Mouse (Mus musculus) adrenal gland, postnatal 36 days (tissue): ENCODE measurements around the gene Btbd3. TPM values are rescaled to one million over a fixed set of nuclear protein-coding genes. Genes with fewer than 3 reads are reported as not detected.

Source experiments
- DNase-seq, 2 experiments: peaks; one replicate each; pipeline ENCODE4 v3.0.0; 2021; ENCODE audit warnings: mixed read lengths in 1 of 2
- long read RNA-seq, 2 experiments: library from polyadenylated mRNA; stranded (forward); transcript quantifications; one replicate each; pipeline ENCODE4 v2.0.0; 2021; ENCODE audit warnings: borderline sequencing depth in 2 of 2
- total RNA-seq, 2 experiments: library from RNA; stranded (reverse); gene quantifications; 2 replicates each; pipeline ENCODE4 v1.2.3; 2021

Btbd3 gene
- 10 to 100 TPM; 19.6 to 22.6 TPM for total RNA-seq
- long read RNA-seq, experiment 1, full-length matches to known transcripts: 1 of 5 reads
- long read RNA-seq, experiment 1, partial matches to known transcripts: 3 of 5 reads
- long read RNA-seq, experiment 1, other reads (novel, unspliced or antisense): 1 of 5 reads
- long read RNA-seq, experiment 2, full-length matches to known transcripts: 4 of 5 reads
- long read RNA-seq, experiment 2, partial matches to known transcripts: 0 of 5 reads
- long read RNA-seq, experiment 2, other reads (novel, unspliced or antisense): 1 of 5 reads

GRCm38 (mm10) chr2:138256411-138256810 is at the start of gene Btbd3:
Btbd3 (plus strand) TSS chr2:138256565.
- peak; percentile 97 to 98 for DNase-seq

- DNase-seq: peak; percentile 57 to 64
Observed at GRCm38 (mm10) chr2:138215561-138215960, 40.8 kb upstream of the Btbd3 start.

- DNase-seq: no peak
Observed at GRCm38 (mm10) chr2:138220269-138220668, 36.1 kb upstream of the Btbd3 start.

- no peak for DNase-seq
Observed at GRCm38 (mm10) chr2:138232247-138232646, 24.1 kb upstream of the Btbd3 start.

DNA sequence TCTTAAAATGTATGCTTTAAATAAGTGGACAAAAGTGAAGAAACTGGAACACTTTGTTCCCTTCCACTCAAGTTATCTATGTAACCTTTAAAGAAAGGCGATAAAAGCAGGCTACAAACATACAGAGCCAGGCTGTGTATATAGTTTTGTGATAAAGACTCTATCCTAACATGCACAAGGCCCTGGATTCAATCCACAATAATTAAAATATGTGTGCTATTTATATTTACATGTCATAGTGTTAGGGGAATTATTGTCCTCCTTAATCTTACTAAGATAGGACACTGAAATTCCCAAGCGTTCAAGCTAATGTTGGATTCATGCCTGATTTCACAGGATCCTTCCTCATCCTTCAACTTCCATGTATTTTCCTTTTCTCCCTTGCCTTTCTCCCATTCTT is 20.2 kb upstream of the Btbd3 start:
- no peak for DNase-seq

DNA sequence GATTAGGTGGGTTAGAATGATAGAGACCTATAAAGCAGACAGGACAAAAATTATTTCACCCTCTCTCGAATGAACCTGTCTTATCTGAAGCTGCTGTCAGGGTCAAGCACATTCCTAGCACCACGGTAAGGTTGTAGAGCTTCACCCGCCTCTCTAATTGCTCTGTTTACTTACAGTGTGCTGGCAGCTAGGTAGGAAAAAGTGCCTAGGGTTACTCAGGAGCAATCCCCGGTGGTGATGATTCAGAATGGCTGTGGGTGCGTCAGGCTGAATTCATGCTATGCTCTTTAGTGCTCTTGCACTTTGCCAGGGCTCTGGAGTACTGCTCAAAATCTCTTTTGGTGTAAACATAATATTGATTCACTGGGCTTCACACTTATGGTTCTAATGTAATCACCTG is 13.9 kb upstream of the Btbd3 start:
- DNase-seq: no peak

DNA sequence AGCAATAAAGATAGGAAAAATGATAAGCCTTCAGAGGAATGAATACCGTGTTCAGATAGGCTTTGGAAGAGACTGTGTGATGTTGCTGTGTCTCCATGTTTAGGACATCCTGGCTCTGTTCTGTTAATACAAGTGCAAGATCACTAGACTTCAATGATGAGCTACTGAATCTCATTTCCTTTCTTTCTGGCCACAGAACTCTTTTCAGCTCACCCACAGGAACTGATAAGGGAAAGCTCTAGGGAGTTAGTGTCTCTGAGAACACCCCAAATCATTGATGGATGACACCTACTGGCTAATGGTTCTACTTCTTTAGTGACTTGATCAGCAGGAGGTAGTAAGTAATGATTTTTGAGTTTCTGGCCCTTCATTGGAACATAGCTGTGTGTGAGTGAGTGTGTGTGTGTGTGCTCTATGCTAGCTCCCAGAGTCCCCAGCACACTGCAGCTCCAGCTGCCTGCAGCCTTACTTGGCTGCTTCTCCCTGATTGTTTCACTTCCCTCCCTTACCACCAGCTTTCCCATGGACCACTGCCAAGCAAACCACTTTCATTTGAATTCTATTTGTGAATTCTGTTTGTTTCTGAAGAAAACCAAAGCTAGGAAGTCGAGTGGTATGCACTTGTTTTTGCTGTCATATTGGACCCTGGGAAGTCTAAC is 10.6 kb upstream of the Btbd3 start:
- DNase-seq: peak in 1 of 2 experiments; percentile 35

GRCm38 (mm10) chr2:138247986-138248385 is 8.4 kb upstream of the Btbd3 start:
- no peak for DNase-seq

DNA sequence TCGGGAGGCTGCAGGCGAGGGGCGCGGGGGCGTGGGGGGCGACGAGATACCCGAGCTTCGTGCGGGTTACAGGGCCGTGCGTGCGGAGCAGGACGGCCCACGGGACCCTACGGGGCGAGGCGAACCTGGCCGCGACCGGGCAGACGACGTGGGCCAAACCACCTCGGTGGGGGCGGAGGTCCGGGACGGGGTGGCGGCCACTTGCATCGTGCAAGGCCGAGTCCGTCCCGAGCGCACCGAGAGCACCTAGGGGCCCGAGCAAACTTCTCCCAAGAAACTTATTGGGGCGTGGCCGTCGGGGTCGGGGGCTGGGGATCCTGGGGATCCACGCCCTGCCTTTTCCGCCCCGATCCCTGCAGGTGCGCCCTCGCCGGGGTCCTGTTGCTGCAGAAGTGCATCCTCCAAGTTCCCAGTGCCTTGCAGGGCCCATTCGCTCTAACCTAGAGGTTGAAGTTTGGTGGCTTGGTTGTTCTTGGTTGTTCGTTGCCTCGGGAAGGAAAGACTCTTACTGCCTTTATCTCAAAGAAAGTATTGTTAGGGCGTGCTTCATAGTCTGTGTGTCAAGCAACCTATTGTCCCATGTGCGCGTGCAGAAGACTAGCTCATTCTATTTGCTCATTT is 596 bp downstream of the Btbd3 start:
- DNase-seq: peak; percentile 50 to 61

- peak; percentile 52 to 66 for DNase-seq
Observed at GRCm38 (mm10) chr2:138257692-138258315, 1.4 kb downstream of the Btbd3 start.

GRCm38 (mm10) chr2:138261140-138261539 is 4.8 kb downstream of the Btbd3 start:
- no peak for DNase-seq

DNA sequence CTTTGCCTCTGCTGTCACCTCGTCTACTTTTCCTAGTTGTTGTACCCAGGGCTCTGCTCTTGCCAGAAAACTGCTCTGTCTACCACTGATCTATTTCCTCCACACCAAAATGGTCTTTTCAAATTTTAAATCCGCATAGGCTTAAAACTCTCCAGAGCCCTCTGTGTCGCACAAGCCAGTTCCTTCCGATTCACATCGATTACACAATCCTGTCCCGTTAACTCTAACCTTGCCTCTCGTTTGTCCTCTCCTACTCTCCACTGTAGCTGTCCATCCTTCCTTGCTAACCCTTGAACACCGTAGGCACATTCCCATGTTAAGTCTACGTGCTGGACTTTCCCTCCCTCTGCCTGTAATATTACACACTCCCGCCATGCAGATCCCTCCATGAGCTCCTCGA is 6.5 kb downstream of the Btbd3 start:
- DNase-seq: no peak

DNA sequence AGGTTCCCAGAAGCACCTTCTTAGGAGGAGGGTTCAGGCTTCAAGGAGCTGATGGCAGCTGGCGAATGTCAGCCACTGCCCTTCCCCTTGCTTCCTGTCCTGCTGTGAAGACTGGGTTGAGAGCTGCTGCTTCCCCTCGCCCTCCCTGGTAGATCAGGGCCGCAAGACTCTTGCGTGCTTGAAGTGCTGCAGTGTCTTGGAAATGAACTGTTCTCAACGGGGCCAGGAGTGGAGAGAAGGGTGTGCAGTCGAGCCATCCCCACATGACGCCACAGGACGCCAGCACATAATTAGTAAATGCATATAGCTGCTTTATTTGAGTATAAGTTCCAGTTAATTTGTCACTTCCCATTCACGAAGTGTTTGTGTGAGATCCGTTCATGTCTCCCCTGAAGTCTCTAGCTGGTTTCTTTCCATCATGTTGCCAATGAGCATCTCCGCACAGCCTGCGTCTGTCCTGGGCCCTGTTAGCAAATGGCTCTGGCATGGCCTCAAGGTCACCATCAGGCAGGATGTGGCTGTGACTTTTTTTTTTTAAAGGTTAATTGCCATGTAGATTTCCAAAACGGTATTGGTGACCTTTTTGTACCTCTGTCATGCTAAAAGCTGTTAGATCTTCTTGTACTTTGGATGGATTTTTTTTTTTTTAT is 9.1 kb downstream of the Btbd3 start:
- DNase-seq: peak; percentile 73 to 74

GRCm38 (mm10) chr2:138266679-138267078 is 10.3 kb downstream of the Btbd3 start:
- no peak for DNase-seq

- no peak for DNase-seq
Observed at GRCm38 (mm10) chr2:138267852-138268513, 11.6 kb downstream of the Btbd3 start.

- DNase-seq: no peak
Observed at GRCm38 (mm10) chr2:138269330-138269729, 13.0 kb downstream of the Btbd3 start.

GRCm38 (mm10) chr2:138273404-138274073 is 17.2 kb downstream of the Btbd3 start:
- DNase-seq: no peak

- no peak for DNase-seq
Observed at GRCm38 (mm10) chr2:138274086-138274485, 17.7 kb downstream of the Btbd3 start.

- DNase-seq: peak; percentile 74 to 77
Observed at GRCm38 (mm10) chr2:138277842-138278691, 21.7 kb downstream of the Btbd3 start.
